Mouse (Mus musculus): ENCODE data around the gene Dact3. TPM values are rescaled to one million over a fixed set of nuclear protein-coding genes. Genes with fewer than 3 reads are reported as not detected.

The Dact3 gene
- total RNA-seq, 1 experiment from 2014 or later, result 2.8 TPM

DNA sequence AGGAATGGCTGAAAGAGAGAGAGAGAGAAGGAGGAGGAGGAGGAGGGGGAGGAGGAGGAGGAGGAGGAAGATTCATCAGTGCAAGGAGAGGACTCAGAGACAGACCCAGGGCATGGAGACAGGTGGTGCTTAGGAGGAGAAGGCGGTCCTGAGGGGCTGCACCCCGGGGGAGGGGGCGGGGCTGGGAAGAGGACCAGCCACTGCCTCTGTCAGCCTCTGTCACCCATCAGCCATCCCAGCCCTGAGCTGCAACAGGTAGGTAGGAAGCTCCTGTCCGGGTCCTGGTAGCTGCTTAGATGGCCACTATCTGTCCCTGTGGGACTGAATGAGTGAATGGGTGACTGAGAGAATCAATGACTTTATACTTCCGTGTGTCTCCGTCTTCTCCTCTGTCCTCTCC is 18.5 kb downstream of the Dact3 start:
- no peak for DNase-seq

- no peak for DNase-seq
These were observed 19.2 kb downstream of the Dact3 start for GRCm38 (mm10) chr7:16894279-16894678.

DNA sequence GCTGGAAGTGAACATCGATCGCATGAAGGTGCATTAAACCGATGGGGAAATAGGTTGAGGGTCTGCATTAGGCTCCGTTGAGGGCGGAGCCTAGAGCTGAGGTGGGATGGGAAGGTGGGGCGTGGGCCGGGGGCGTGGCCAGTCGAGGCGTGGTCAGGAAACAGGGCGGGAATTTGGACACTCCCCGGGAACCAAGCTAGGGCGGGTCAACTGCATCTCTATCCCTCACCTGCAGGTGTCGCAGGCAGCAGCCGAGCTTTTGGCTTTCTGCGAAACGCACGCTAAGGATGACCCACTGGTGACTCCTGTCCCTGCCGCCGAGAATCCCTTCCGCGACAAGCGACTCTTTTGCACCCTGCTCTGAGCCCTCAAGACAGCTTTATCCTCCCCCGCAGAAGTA is 19.9 kb downstream of the Dact3 start:
- DNase-seq, result peak; percentile 75

- DNase-seq, result no peak
These were observed 20.4 kb downstream of the Dact3 start for GRCm38 (mm10) chr7:16895511-16895910.

- no peak for DNase-seq
These were observed 25.4 kb downstream of the Dact3 start for GRCm38 (mm10) chr7:16900526-16900925.

DNA sequence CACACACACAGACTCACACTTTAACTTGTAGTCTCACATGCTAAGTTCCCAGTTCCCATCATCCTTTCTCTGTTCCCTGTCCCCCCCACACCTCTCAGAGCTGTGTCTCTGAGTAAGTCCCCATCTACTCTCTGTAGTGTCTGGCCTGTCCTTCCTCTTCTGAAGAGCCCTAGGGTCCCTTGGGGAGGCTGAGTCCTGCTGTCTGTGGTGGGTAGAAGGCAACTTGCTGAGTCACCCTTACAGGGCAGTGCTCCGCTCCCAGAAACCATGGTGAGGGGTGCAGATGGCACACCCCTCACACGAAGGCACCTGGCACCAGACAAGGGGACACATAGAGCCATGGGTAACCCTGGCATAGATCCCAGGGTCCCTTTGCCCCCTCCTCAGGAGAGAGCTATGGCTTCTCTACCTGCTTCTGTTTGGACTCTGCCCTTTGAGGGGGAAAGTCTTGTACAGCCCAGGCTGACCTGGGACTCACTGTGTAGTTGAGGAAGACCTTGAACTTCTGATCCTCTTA is 28.4 kb downstream of the Dact3 start:
- no peak for DNase-seq

DNA sequence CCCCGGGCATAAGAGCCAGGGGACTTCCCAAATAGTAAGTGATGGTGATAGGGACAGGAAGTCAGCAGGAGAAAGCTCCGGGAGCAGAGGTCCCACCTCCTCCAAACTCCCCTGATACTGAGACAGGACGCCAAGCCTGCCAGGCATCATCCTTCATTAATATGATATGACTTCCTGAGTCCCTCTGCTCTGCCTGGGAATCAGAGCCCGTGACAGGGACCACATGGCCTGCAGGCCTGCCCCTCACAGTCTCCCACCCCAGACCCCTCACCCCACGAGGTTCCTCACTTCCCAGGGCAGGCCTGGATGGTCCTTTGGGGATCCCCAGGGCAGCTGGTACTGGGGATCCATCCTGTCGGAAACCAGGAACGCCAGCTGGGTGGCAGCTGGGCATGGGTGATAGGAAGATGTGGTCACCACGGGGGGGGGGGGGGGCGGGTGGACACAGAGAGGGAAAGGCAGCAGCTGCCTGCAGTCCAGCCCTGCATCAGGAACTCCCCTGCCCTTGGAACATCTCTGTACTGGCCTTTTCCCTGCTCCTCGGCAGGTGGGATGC is 29.1 kb downstream of the Dact3 start:
- DNase-seq, result no peak

- DNase-seq, result no peak
These were observed 30.4 kb downstream of the Dact3 start for GRCm38 (mm10) chr7:16905491-16906021.

- no peak for DNase-seq
These were observed 31.2 kb downstream of the Dact3 start, which contains the start of gene Ptgir for GRCm38 (mm10) chr7:16906281-16906680. TSS of gene Ptgir (plus strand) at chr7:16906490.

GRCm38 (mm10) chr7:16906889-16907559 is 31.9 kb downstream of the Dact3 start:
- DNase-seq, result no peak

DNA sequence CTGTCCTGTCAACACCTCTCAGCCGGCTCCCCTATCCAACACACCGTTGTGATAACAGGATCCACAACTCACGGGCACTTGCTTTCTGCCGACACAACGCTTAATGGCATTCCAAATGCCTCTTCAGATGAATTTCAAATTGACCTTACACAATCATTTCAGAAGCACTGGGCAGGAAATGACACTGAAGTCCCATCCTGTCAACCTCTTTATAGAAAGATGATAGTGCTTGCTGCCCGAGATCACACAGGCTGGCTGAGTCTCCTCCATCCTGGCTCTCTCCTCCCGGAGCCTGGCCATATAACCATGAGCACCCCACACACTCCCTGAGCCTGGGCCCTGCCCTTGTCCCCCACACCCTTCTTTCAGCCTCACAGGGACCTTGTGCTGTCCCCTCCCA is 32.7 kb downstream of the Dact3 start:
- no peak for DNase-seq

DNA sequence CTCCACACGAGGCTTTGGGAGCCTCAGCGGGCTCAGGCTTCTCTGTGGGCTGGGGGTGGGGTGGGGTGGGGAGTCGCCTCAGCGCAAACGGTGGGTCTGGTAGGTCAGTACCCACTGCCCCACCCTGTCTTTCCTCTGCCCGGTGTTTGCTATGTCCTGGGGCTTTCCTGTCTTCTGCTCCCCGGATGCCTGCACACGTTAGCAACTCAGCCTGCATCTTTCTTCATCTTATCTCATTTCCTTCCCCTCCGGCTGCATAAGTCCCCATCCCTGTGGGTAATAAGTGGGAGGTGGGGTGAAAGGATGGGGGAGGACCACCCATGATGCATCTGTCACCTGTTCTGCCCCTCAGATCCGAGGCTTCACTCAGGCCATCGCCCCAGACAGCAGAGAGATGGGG is 33.2 kb downstream of the Dact3 start:
- no peak for DNase-seq

GRCm38 (mm10) chr7:16908859-16909258 is 33.7 kb downstream of the Dact3 start:
- no peak for DNase-seq

- DNase-seq, result no peak
These were observed 34.8 kb downstream of the Dact3 start for GRCm38 (mm10) chr7:16909909-16910308.

- DNase-seq, result no peak
These were observed 36.8 kb downstream of the Dact3 start for GRCm38 (mm10) chr7:16911904-16912303.

DNA sequence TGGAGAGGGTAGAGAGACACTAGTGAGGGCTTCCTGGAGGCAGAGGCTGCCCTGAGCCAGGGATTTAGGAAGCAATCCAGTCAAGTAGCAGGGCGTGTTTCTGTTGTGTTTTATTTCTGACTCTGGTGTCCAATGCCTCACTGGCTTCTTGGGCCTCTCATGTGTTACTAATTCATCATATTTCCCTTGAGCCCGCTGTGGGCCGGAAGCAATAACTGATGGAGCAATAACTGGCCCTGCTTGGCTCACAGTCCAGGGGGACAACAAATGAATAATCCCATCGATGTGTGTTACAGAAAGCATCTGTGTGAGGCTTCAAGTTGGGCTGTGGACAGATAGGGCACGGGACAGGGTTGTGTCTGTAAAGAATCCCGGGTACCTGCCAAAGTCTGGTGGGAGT is 37.2 kb downstream of the Dact3 start:
- no peak for DNase-seq

- peak; percentile 67 for DNase-seq
These were observed 38.8 kb downstream of the Dact3 start for GRCm38 (mm10) chr7:16913806-16914452.

DNA sequence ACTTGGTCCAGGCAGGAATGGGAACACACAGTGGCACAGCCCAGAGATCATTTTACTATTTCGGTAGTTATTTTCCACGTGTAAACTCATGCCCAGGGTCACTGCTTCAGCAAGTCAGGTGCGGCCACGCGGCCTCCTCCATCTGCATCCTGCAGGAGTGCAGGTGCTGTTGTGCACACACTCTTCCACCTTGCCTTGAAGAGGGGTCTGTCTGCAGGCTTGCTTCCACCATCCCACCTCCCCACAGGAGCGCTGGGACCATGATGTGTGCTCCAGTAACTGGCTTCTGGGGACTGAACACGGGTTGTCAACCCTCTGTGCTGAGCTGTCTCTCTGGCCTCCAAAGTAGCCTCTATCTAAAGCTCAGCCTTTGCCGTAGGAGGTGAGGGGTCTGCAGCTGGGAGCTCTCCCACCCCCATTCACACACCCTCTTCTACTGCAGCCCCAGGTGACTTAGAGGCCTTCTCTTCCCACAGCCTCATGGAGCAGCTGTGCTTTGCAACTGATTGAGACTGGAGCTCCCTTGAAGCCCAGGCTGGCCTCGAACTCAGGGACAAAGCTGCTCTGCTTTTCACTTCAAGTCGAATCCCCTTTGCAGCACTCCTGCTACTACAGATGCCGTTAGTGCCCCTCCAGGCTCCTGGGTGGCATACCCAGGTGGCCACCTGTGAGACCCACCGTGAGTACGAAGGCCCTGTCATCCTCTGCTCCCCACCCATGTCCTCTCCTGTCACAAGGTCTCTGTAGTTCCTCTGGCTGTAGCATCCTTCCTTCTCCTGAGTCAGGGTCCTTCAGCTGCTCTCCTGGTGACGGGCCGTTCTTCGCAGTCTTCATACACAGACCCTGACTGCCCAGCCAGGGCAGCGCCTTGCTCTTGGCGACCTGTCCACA is 39.6 kb downstream of the Dact3 start:
- DNase-seq, result no peak

DNA sequence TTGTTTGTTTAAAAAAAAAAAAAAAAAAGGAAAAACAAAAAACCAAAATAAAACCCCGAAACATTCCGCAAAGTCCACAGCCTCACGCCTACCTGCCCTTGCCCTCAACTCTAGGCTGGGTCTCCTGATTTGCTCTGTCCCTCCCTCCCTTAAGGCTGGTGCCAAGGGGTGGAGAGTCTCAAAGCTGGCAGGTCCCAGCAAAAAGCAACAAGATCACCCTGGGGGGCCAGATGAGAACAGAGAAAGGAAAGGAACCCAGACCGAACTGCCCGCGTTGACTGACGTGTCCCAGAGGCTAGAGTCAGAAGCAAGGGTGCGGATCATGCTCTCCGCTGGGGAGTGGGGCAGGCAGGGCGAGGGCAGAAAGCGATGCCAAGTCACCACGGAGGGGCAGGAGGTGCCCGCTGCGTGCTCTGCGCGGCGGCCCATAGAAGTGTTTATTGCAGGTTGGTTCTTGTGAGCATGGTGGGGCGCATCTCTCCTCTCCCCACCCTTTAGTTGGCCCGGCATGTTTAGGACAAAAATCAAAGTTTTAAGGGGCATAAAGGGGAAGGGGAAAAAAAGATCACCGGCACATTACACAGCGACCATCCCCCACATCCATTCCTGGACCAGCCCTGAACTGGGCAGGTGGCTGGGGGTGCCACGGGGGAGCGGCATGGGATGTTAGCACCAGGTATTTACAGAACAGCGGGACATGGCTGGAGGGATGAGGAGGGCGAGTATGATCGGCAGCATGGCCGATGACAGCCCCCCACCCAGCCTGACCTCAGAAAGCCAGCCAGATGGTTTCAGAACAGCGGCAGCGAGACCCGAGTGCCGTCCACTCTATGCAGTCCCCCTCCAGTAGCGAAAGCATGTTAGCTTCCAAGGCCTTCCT is 40.6 kb downstream of the Dact3 start:
- no peak for DNase-seq

DNA sequence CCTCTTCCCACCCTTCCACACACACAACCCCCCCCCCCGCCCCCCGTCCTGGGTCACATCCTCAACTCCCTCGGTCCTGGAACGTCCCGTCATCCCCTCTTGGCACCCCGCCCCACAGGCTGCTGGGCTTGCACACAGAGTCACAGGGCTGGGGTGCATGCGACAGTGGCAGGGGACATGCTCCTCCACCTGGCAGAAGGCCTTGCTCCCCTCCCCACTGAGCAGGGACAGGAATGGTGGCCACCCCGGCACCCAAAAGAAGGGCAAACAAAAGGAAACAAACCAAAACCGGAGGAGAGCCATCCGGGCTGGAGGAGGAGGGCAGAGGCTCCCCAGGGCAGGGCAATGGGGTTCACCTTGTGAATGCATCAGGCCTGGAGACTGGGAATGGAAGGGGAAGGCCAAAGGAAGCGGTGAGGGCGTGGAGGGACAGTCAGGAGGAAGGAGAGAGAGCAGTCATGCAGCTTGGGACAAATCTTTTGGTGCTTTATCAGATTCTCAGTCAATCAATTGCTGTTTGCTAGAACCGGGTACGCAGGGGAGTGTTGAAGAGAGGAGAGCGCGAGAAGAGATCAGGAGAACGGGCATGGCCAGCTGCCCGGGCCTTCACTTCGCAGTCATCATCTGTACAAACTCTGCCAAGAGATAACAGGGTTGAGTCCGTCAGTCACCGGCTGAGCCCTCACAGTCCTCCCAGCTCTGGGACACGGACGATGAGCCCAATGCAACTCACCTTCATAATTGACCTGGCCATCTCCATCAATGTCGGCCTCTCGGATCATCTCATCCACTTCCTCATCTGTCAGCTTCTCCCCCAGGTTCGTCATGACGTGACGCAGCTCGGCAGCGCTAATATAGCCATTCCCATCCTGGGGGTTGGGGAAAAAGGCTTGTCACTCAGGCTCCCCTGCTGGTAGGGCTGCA is 41.5 kb downstream of the Dact3 start:
- DNase-seq, result no peak
